Mouse (Mus musculus) liver, adult 2 months (tissue): ENCODE measurements at regions not wholly inside any gene's neighbourhood (a gene's known extent, or its start where the extent isn't known, plus 50 kb on each side); places are given as distances from the start of the nearest gene placed in this dataset.
"Not testable (repeated sequence)": the region's sequence is repeated elsewhere in the genome, so short reads cannot be mapped to it uniquely, and the experiment has no call there.

ENCODE experiments used
- CTCF ChIP-seq: fragments of 200-500 bp; IDR thresholded peaks from 2 replicates; pipeline ENCODE4 v1.5.1; 2011; ENCODE audit warnings: low read depth, low read length, control low read depth
- POLR2A ChIP-seq: fragments of 200-500 bp; IDR thresholded peaks from 2 replicates; pipeline ENCODE4 v1.6.1; 2011; ENCODE audit warnings: low read length, control low read depth; ENCODE audit not compliant: insufficient read depth; ENCODE audit errors: extremely low read depth

GRCm38 (mm10) chr12:20805466-20805865 is 184.8 kb upstream of the Asap2 start:
- TF ChIP-seq CTCF, POLR2A: not testable (repeated sequence)
